Mouse (Mus musculus) intestine, embryonic 14.5 days (tissue): ENCODE results near the gene Gm36245. TPM values are rescaled to one million over a fixed set of nuclear protein-coding genes. Genes with fewer than 3 reads are reported as not detected.
"Not testable (repeated sequence)": the region's sequence is repeated elsewhere in the genome, so short reads cannot be mapped to it uniquely, and the experiment has no call there.

Experiments used
- ATAC-seq: fragments of 200-750 bp; cut with Nextera tagmentation; replicated peaks from 2 replicates; pipeline ENCODE4 v1.8.0; 2017; ENCODE audit warnings: low read depth, moderate number of reproducible peaks, moderate TSS enrichment, moderate library complexity; ENCODE audit not compliant: low FRiP score, low TSS enrichment
- DNase-seq: peaks from one replicate; pipeline ENCODE4 v3.0.0-alpha.2; 2018; ENCODE audit warnings: low spot score
- H3K27ac ChIP-seq: fragments of 300-500 bp; sonication (generic); 2 replicates; pipeline ENCODE4 v1.5.1; 2014; ENCODE audit warnings: low read depth, mild to moderate bottlenecking, control low read depth
- H3K27me3 ChIP-seq: fragments of 300-500 bp; sonication (generic); replicated peaks from 2 replicates; pipeline ENCODE4 v1.6.1; 2014; ENCODE audit warnings: low read length, control low read depth; ENCODE audit not compliant: control insufficient read depth, insufficient read depth
- H3K36me3 ChIP-seq: fragments of 300-500 bp; sonication (generic); 2 replicates; pipeline ENCODE4 v1.6.1; 2014; ENCODE audit warnings: low read length, control low read depth; ENCODE audit not compliant: control insufficient read depth, insufficient read depth
- H3K4me1 ChIP-seq: fragments of 300-500 bp; sonication (generic); replicated peaks from 2 replicates; pipeline ENCODE4 v1.6.1; 2014; ENCODE audit warnings: low read length, control low read depth, mixed read lengths; ENCODE audit not compliant: control insufficient read depth, insufficient read depth
- H3K4me2 ChIP-seq: fragments of 300-500 bp; sonication (generic); 2 replicates; pipeline ENCODE4 v1.6.1; 2014; ENCODE audit warnings: low read length
- H3K4me3 ChIP-seq: fragments of 300-500 bp; sonication (generic); 2 replicates; pipeline ENCODE4 v1.5.1; 2014; ENCODE audit warnings: low read depth, low read length, control low read depth, mixed read lengths
- H3K9ac ChIP-seq: fragments of 300-500 bp; sonication (generic); 2 replicates; pipeline ENCODE4 v1.6.1; 2014; ENCODE audit warnings: mild to moderate bottlenecking, low read length
- H3K9me3 ChIP-seq: fragments of 300-500 bp; sonication (generic); 2 replicates; pipeline ENCODE4 v1.6.1; 2016; ENCODE audit warnings: low read length, control low read depth; ENCODE audit not compliant: control insufficient read depth
- WGBS: fragments of 180-500 bp; shearing (Covaris S2); extraction: QIAGEN DNeasy Blood & Tissue Kit; methylation state at CpG from one replicate; pipeline ENCODE4 v1.1.7; 2014; 5-methylcytosine and 5-hydroxymethylcytosine counted together
- polyA plus RNA-seq: library from polyadenylated mRNA; unstranded; fragments of >200 nt; fragmentation: Nextera tagmentation; extraction: Ambion mirVana; gene quantifications from 2 replicates; pipeline ENCODE4 v1.2.1, GENCODE M21; 2014

The Gm36245 gene
- polyA plus RNA-seq, 1 experiment from 2014 or later: not detected

GRCm38 (mm10) chr15:77593557-77593956, 5.5 kb upstream of the Gm36245 start:
- H3K4me1 ChIP-seq: peaks cover 5% of the 10 kb centered on the region
- H3K9ac ChIP-seq: no peak overlapping the region
- H3K4me2 ChIP-seq: no peak overlapping the region
- no peaks in the 10 kb centered on the region for H3K27me3 ChIP-seq
- 75% methylated on average over 1 of the region's 1 CpGs for WGBS
- no peaks in the 10 kb centered on the region for H3K9me3 ChIP-seq
- no peak overlapping the region for H3K4me3 ChIP-seq
- DNase-seq: no peak
- H3K27ac ChIP-seq: no peak overlapping the region
- ATAC-seq: no peak
- no peaks in the 10 kb centered on the region for H3K36me3 ChIP-seq

- Histone ChIP-seq H3K9me3 (no peaks in the 10 kb centered on the region), H3K27ac (peak within 1 kb of the TSS; percentile 70; the same call in 1 of the 2 replicates), H3K4me2 (peak within 1 kb of the TSS; percentile 26), H3K36me3 (no peaks in the 10 kb centered on the region), H3K4me3 (no peak within 1 kb of the TSS), H3K4me1 (peaks cover 5% of the 10 kb centered on the region), H3K27me3 (no peaks in the 10 kb centered on the region), H3K9ac (no peak within 1 kb of the TSS)
- ATAC-seq (no peak), DNase-seq (no peak)
- WGBS: 33% methylated on average over 5 of the region's 5 CpGs
Measured at GRCm38 (mm10) chr15:77595961-77596360, 3.1 kb upstream of the Gm36245 start, which contains the start of gene Apol10b. TSS of gene Apol10b (minus strand) at chr15:77596125.

GRCm38 (mm10) chr15:77598429-77598828, 629 bp upstream of the Gm36245 start:
- no peak overlapping the region for H3K27ac ChIP-seq
- no peak for ATAC-seq
- no peak overlapping the region for H3K9ac ChIP-seq
- H3K9me3 ChIP-seq: no peaks in the 10 kb centered on the region
- H3K4me3 ChIP-seq: no peak overlapping the region
- H3K36me3 ChIP-seq: no peaks in the 10 kb centered on the region
- WGBS: 61% methylated on average over 3 of the region's 3 CpGs
- H3K4me2 ChIP-seq: no peak overlapping the region
- DNase-seq: no peak
- peaks cover 5% of the 10 kb centered on the region for H3K4me1 ChIP-seq
- H3K27me3 ChIP-seq: no peaks in the 10 kb centered on the region

GRCm38 (mm10) chr15:77606069-77606468, 7.0 kb downstream of the Gm36245 start:
- no peak overlapping the region for H3K4me3 ChIP-seq
- 92% methylated on average over 3 of the region's 3 CpGs for WGBS

GRCm38 (mm10) chr15:77624710-77625109, 25.7 kb downstream of the Gm36245 start:
- Histone ChIP-seq H3K9ac (no peak overlapping the region), H3K27ac (no peak overlapping the region), H3K9me3 (no peaks in the 10 kb centered on the region), H3K4me1 (no peaks in the 10 kb centered on the region), H3K4me3 (no peak overlapping the region), H3K36me3 (no peaks in the 10 kb centered on the region), H3K27me3 (no peaks in the 10 kb centered on the region), H3K4me2 (no peak overlapping the region)
- DNase-seq (no peak), ATAC-seq (no peak)
- 85% methylated on average over 1 of the region's 1 CpGs for WGBS

More at GRCm38 (mm10) chr15:77606069-77606468, 7.0 kb downstream of the Gm36245 start:
- H3K27me3 ChIP-seq: no peaks in the 10 kb centered on the region
- H3K9ac ChIP-seq: no peak overlapping the region
- no peaks in the 10 kb centered on the region for H3K36me3 ChIP-seq
- H3K4me1 ChIP-seq: no peaks in the 10 kb centered on the region
- DNase-seq (no peak), ATAC-seq (no peak)
- no peaks in the 10 kb centered on the region for H3K9me3 ChIP-seq
- no peak overlapping the region for H3K27ac ChIP-seq
- H3K4me2 ChIP-seq: no peak overlapping the region

GRCm38 (mm10) chr15:77626471-77626870, 27.4 kb downstream of the Gm36245 start:
- not testable (repeated sequence) for H3K27ac ChIP-seq, DNase-seq, H3K4me2 ChIP-seq, H3K27me3 ChIP-seq, H3K9ac ChIP-seq, H3K9me3 ChIP-seq, ATAC-seq, H3K4me1 ChIP-seq, H3K36me3 ChIP-seq, H3K4me3 ChIP-seq
- WGBS: 68% methylated on average over 4 of the region's 4 CpGs

GRCm38 (mm10) chr15:77628647-77629046, 29.6 kb downstream of the Gm36245 start:
- not testable (repeated sequence) for H3K36me3 ChIP-seq, ATAC-seq, H3K27ac ChIP-seq, H3K4me3 ChIP-seq, H3K4me2 ChIP-seq, H3K9ac ChIP-seq, H3K27me3 ChIP-seq, H3K9me3 ChIP-seq, H3K4me1 ChIP-seq
- 52% methylated on average over 9 of the region's 9 CpGs for WGBS
- DNase-seq: peak; percentile 57

- not testable (repeated sequence) for H3K4me3 ChIP-seq, H3K9ac ChIP-seq, ATAC-seq, H3K4me1 ChIP-seq, H3K4me2 ChIP-seq, DNase-seq, H3K9me3 ChIP-seq, H3K27me3 ChIP-seq, H3K36me3 ChIP-seq, H3K27ac ChIP-seq
- WGBS: 73% methylated on average over 3 of the region's 3 CpGs
Measured at GRCm38 (mm10) chr15:77629822-77630221, 30.8 kb downstream of the Gm36245 start.

- H3K36me3 ChIP-seq, H3K27me3 ChIP-seq, H3K27ac ChIP-seq, H3K9me3 ChIP-seq, H3K4me2 ChIP-seq, H3K4me3 ChIP-seq, H3K4me1 ChIP-seq, H3K9ac ChIP-seq, ATAC-seq, DNase-seq: not testable (repeated sequence)
- 51% methylated on average over 2 of the region's 2 CpGs for WGBS
Measured at GRCm38 (mm10) chr15:77643176-77643575, 44.1 kb downstream of the Gm36245 start, which contains the start of gene Apol11b. TSS of gene Apol11b (minus strand) at chr15:77643286.
